Mouse (Mus musculus): ENCODE measurements around the gene Wwtr1. TPM values are rescaled to one million over a fixed set of nuclear protein-coding genes. Genes with fewer than 3 reads are reported as not detected.

Gene Wwtr1
- polyA plus RNA-seq, 1 experiment from 2014 or later = 10.6 TPM

DNA sequence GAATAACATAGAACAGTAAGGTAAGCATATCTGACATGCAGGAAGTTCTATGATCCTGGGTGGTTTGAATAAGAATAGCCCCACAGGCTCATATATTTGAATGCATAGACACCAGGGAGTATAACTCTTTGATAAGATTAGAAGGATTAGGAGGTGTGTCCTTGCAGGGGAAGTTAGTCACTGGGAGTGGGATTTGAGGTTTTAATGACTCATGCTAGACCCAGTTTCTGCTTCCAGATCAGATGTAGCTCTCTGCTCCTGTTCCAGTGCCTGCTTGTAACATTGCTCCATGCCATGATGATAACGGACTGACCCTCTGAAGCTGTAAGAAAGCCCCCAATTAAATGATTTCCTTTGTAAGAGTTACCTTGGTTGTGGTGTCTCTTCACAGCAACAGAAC lies 155.1 kb downstream of the Wwtr1 start:
- 0 out of 2 replicates have a peak, but pooled peaks cover 5% of the 10 kb centered on the region for H3K4me1 ChIP-seq (replicated peaks)
- H3K9me3 ChIP-seq = no peaks in the 10 kb centered on the region
- no peaks in the 10 kb centered on the region for H3K27me3 ChIP-seq (ENCODE audit: insufficient read depth, poor library complexity, severe bottlenecking)
- no peak overlapping the region for H3K4me3 ChIP-seq
- WGBS = 83% methylated on average over 1 of the region's 1 CpGs
- H3K27ac ChIP-seq = no peak overlapping the region
- H3K36me3 ChIP-seq = no peaks in the 10 kb centered on the region
- no peak for DNase-seq (ENCODE audit: low spot score)

DNA sequence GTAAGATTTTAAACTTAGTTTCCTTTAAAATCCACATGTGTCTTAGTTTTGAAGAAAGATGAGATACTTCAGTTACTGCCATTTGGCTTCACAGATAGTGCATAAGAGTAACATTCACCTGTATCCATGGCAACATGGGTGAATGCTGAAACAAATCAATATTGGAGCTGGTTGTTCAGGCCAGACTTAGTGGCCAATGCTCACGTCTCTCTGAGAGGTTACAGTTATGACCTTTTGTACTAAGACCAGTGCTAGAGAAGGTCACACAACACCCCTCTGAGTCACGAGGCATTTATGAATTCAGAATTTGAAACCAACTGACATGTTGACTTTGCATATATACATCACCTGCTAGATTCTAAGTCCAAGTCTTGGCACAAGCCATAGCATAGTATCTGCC lies 155.5 kb downstream of the Wwtr1 start:
- H3K4me1 ChIP-seq (replicated peaks) = 0 out of 2 replicates have a peak, but pooled peaks cover 2% of the 10 kb centered on the region
- no peak overlapping the region for H3K4me3 ChIP-seq
- no peaks in the 10 kb centered on the region for H3K36me3 ChIP-seq
- WGBS = 68% methylated on average over 2 of the region's 2 CpGs
- no peak overlapping the region for H3K27ac ChIP-seq
- H3K27me3 ChIP-seq (ENCODE audit: insufficient read depth, poor library complexity, severe bottlenecking) = no peaks in the 10 kb centered on the region
- no peaks in the 10 kb centered on the region for H3K9me3 ChIP-seq
- DNase-seq (ENCODE audit: low spot score) = no peak

DNA sequence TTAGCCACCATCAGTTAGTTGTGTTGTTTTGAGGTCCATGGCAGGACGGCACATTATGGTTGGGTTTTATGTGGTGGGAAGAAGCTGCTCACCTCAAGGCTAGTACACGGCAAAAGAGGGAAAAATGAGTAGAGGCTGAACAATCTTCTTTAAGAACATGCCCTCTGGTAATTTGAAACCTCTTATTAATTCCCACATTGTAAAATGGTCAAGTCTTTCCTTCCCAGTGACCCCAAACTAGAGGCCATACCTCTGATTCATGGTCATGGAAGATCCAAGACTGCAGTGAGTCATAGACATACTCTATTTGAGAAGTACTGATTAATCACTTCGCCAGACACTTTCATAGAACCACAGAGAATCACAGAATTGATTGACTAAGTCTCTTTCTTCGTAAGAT lies 164.2 kb downstream of the Wwtr1 start:
- Histone ChIP-seq H3K9me3 (no peaks in the 10 kb centered on the region), H3K36me3 (no peaks in the 10 kb centered on the region), H3K4me3 (no peak overlapping the region), H3K27me3 (ENCODE audit: insufficient read depth, poor library complexity, severe bottlenecking) (no peaks in the 10 kb centered on the region), H3K27ac (no peak overlapping the region), H3K4me1 (replicated peaks) (no peaks in the 10 kb centered on the region)
- 92% methylated on average over 4 of the region's 4 CpGs for WGBS
- DNase-seq (ENCODE audit: low spot score) = no peak

Other genes with a start within 250 kb of the Wwtr1 start
- 0.20 TPM in 1 of 2 replicates, not detected in the other for gene Tm4sf4, start 150.6 kb downstream of the Wwtr1 start, polyA plus RNA-seq (2016; fragmentation: Nextera tagmentation; extraction: Ambion mirVana)
- gene Commd2, start 75.8 kb upstream of the Wwtr1 start, polyA plus RNA-seq (2016; fragmentation: Nextera tagmentation; extraction: Ambion mirVana) = 104 and 110 TPM in 2 replicates
- gene Ankub1, start 116.9 kb upstream of the Wwtr1 start, polyA plus RNA-seq (2016; fragmentation: Nextera tagmentation; extraction: Ambion mirVana) = 0.14 and 0.17 TPM in 2 replicates
- 43.3 and 47.8 TPM in 2 replicates for gene Rnf13, start 160.2 kb upstream of the Wwtr1 start, polyA plus RNA-seq (2016; fragmentation: Nextera tagmentation; extraction: Ambion mirVana)

Data from hindbrain, embryonic 10.5 days (tissue).